Mouse (Mus musculus) CH12F3 (cell line): Measurements from ENCODE around the gene Rbks.
"Not testable (repeated sequence)": the region's sequence is repeated elsewhere in the genome, so short reads cannot be mapped to it uniquely, and the experiment has no call there.

Experiments
- in situ Hi-C: fragments of 300-500 bp; cut with MboI; formaldehyde crosslinking; loops from 2 replicates; pipeline ENCODE4 v1.14.3; 2020; ENCODE audit warnings: low sequenced_read_pairs

Rbks gene

GRCm38 (mm10) chr5:31682305-31682704 lies 15.1 kb downstream of the Rbks start:
- in situ Hi-C loops: no loop called here

GRCm38 (mm10) chr5:31680183-31680582 lies 17.2 kb downstream of the Rbks start:
- in situ Hi-C loops: no loop called here

- in situ Hi-C loops: no loop called here
Observed at GRCm38 (mm10) chr5:31678000-31678399, 19.4 kb downstream of the Rbks start.

- in situ Hi-C loops: no loop called here
Observed at GRCm38 (mm10) chr5:31673431-31673830, 24.0 kb downstream of the Rbks start.

- in situ Hi-C loops: no loop called here
Observed at GRCm38 (mm10) chr5:31671137-31671536, 26.3 kb downstream of the Rbks start.

- in situ Hi-C loops: no loop called here
Observed at GRCm38 (mm10) chr5:31669984-31670383, 27.4 kb downstream of the Rbks start.

GRCm38 (mm10) chr5:31668325-31668968 lies 29.0 kb downstream of the Rbks start:
- in situ Hi-C loops: no loop called here

GRCm38 (mm10) chr5:31666176-31666575 lies 31.3 kb downstream of the Rbks start:
- in situ Hi-C loops: no loop called here

GRCm38 (mm10) chr5:31655688-31656190 lies 41.7 kb downstream of the Rbks start:
- in situ Hi-C loops: no loop called here

- in situ Hi-C loops: no loop called here
Observed at GRCm38 (mm10) chr5:31650518-31651288, 46.7 kb downstream of the Rbks start.

- in situ Hi-C loops: no loop called here
Observed at GRCm38 (mm10) chr5:31647327-31647726, 50.1 kb downstream of the Rbks start.

GRCm38 (mm10) chr5:31646574-31646973 lies 50.9 kb downstream of the Rbks start:
- in situ Hi-C loops: no loop called here

GRCm38 (mm10) chr5:31645798-31646197 lies 51.6 kb downstream of the Rbks start:
- in situ Hi-C loops: no loop called here

GRCm38 (mm10) chr5:31644847-31645246 lies 52.6 kb downstream of the Rbks start:
- in situ Hi-C loops: no loop called here

GRCm38 (mm10) chr5:31644272-31644671 lies 53.2 kb downstream of the Rbks start:
- in situ Hi-C loops: no loop called here

GRCm38 (mm10) chr5:31642300-31642699 lies 55.1 kb downstream of the Rbks start:
- in situ Hi-C loops: no loop called here

GRCm38 (mm10) chr5:31640542-31640941 lies 56.9 kb downstream of the Rbks start:
- in situ Hi-C loops: no loop called here

GRCm38 (mm10) chr5:31636636-31637253 lies 60.7 kb downstream of the Rbks start:
- in situ Hi-C loops: no loop called here

GRCm38 (mm10) chr5:31634679-31635078 lies 62.7 kb downstream of the Rbks start:
- in situ Hi-C loops: no loop called here

GRCm38 (mm10) chr5:31634161-31634560 lies 63.3 kb downstream of the Rbks start:
- in situ Hi-C loops: no loop called here

- in situ Hi-C loops: not testable (repeated sequence)
Observed at GRCm38 (mm10) chr5:31631169-31631568, 66.3 kb downstream of the Rbks start.

- in situ Hi-C loops: no loop called here
Observed at GRCm38 (mm10) chr5:31630064-31630463, 67.4 kb downstream of the Rbks start.
